Mouse (Mus musculus): ENCODE results near the gene Gm10197.

The Gm10197 gene

DNA sequence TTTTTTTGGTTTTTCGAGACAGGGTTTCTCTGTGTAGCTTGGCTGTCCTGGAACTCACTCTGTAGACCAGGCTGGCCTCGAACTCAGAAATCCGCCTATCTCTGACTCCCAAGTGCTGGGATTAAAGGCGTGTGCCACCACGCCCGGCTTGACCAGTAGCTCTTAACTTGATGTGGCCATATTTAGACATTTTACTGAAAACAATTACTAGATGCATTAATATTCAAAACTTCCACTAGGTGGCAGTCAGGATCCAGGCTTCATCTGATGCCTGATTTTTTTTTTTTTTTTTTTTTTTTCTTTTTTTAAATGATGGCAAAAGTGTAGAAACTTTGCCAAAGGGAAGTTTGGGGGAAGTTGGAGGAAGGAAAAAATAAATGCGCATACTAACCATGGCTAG lies 23.0 kb upstream of the Gm10197 start:
- DNase-seq (ENCODE audit: low spot score in 2 of 2): peak in 1 of 2 experiments; percentile 20

DNA sequence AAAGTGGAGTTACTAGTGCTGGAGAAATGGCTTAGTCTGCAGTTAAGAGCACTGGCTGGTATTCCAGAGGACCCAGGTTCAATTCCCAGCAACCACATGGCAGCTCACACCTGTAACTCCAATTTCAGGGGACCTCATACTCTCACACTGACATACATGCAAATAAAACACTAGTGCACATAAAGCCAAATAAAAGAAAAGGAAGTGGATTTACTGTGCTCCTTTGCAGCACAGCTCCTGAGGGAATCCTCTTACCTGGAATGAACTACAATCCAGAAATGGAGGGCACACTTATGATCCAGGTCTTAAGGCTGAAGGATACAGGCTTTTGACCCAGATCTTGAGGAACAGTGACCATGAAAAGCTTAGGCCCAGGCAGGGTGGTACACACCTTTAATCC lies 22.1 kb upstream of the Gm10197 start:
- DNase-seq (ENCODE audit: low spot score in 2 of 2): no peak

DNA sequence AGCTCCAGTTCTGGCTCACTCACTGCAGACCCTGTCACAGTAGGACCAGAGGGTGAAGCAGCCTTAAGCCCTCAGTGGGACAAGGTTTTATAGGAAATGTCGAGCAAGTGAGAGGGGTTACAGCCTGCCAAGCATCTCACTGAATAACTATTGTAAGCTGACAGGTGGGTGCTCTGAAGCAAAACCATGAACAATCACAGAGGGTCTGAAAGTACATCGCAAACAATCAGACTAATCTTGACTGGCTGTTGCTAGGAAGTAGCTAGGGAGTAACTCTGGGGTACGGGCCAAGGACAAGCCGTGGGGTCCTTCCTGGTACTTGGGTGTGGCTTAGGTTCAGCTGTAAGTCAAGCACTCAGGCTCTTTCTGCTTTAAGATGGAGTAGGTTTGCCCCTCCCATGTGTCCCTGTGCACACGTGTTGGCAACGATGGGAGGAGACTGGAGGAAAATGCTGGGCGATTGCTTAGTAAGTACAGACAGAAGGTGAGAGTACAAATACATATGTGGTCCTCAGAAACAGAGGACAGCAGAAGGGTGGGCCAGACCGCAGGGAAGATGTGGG lies 21.3 kb upstream of the Gm10197 start:
- no peak for DNase-seq (ENCODE audit: low spot score in 2 of 2)

DNA sequence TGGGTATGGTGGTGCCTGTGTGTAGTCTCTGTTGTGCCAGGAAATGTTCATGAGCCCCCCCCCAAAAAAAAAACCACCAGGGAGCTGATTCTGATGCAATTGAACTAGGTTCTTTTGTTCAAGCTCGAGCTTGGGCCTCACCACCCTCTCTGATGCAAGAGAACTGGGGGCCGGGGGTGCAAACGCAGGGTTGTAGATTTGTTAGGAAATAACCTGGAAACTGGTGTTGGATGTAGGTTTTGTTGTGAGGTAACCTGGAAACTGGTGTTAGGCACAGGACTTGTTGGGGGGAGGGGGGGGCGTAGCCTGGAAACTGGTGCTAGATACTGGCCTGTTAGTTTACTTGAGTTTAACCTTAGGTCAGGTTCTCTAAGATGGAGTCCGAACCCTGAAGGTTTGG lies 20.2 kb upstream of the Gm10197 start:
- DNase-seq (ENCODE audit: low spot score in 2 of 2): no peak

DNA sequence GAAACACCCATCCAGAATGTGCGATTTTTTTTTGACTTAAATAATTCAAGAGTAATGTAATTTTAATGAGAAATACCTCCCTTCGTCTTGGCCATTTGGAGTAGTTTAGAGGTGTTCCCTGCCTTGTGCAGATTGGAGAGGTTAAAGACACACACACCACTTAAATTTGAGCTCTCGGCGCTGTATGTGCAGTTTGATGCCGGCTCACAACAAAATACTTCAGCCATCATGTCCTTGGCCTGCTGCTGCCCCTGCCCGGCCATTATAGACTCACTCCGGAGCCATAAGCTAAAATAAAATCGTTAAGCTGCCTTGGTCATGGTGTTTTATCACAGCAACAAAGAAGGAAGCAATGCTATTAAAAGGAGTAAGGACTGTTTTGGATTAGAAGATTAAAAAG lies 19.8 kb upstream of the Gm10197 start:
- DNase-seq (ENCODE audit: low spot score in 2 of 2): no peak

DNA sequence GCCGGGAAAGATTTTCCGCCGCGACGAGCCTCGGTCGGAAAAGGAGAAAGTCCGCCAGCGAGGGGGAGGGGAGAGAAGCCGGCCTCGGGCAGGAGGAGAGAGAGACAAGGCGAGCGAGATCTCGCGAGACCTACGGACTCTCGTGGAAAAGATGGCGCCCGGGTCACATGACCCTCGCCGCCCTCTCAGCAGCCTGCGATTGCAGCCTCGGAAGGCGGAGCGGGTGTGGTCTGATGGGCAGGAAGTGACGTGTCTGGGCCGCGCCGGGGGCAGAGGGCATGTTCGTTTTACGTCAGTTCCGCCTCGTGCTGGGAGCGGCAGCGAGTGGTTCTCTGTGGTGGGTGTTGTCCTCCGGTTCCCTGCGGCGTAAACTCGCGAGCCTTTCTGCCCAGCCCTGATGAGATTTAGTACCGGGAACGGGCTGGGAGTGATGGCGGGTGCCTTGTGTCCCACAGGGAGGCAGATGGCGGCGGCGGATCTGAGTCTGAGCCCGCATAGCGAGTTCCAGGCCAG lies 19.0 kb upstream of the Gm10197 start, which contains the start of gene Smndc1:
Gene Smndc1 (minus strand): TSS at position 84 of the 513 bp plus-strand sequence.
- DNase-seq (ENCODE audit: low spot score in 2 of 2): peak; percentile 99

DNA sequence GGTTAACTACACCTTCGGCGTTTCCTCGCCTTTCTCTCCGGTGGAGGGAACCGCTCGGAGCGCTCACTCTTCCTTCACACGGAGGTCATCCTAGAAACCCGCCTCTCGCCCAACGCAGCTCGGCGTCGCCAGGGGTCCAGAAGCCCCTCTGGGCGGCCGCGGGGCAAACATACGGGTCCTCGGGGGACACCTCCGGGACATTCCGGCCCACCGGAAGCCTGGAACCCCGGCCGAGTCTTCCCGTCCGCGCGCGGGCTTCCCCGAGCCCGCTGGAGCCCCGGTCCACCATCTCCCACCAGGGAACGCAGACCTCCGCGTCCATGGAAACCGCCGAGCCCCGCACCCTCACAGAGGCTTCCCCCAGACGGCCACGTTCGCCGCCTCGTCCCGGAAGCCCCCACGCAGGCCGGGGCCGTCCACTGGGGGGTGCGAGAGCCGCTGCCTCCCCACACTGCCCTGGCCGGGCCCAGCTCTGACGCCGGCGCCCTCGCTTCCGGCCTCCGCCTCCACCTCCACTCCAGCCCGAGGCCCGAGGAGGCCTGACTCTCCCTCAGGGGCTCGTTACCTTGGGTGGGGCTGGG lies 18.4 kb upstream of the Gm10197 start:
- peak in 1 of 2 experiments; percentile 47 for DNase-seq (ENCODE audit: low spot score in 2 of 2)

DNA sequence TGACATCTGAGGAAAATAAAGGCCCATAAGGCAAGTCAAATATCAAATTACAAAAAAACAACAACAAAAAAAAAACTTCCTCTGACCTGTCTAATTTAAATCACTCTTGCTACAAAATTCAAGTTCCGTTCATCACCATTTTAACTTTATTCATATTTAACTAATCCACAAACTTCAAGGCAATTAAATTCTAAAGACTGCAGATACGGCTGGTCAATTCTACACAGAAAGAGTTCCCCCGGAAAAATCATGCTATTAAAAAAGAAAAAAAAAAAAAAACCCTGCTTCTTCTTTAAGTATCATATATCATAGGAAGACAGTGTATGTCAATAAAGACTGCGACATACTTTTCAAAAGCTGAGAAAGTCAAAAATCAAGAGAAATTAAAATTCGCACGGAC lies 17.9 kb upstream of the Gm10197 start:
- no peak for DNase-seq (ENCODE audit: low spot score in 2 of 2)

DNA sequence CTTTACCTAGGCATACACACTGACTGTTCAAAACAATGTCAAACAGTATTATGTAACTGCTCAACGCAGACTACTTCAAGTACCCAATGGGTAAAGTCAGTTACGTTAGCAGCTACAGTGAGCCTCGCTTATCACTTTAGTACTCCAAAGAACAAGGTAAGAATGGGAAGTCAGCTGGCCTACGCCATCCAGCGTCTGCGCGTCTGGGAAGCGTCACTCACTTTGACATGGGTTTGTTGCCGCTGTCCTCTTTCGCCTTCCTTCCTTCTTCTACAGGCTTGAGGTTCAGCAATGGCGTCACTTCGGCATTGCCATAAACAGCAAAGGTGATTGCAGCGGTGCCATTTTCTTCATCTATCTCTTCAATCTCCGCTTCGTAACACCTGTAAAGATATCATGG lies 11.8 kb upstream of the Gm10197 start:
- no peak for DNase-seq (ENCODE audit: low spot score in 2 of 2)

DNA sequence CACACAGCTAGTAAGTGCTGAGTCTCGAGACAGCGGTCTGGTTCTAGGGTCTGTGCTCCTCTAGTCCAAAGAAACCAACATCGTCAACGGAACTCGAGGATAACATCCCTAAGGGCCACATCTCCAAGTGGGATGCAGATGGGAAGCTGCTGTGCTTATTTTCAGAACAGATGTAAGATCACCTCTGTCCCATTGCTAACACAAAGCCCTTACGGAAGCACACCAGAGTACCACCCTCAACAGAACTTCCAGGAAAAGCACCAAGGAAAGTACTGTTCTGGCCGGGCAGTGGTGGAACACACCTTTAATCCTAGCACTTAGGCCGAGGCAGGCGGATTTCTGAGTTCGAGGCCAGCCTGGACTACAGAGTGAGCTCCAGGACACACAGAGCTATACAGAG lies 6.9 kb upstream of the Gm10197 start:
- no peak for DNase-seq (ENCODE audit: low spot score in 2 of 2)

DNA sequence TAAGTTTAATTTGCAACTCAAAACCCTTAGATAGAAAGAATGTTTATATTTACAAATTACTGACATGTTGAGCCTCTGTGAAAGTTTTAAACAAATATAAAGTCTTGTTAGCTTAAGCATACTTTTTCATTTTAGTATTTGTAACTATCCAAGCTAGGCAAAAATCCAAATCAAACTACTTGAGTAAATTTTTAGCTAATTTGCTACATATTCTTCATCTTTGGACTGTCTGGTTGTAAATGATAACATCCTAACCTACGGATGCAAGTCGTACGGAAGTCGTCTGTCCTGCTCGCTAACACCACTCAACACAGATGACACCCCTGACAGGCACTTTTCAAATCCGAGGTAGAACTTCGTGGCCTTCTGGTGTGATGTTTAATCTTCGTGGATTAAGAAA lies 6.1 kb upstream of the Gm10197 start:
- no peak for DNase-seq (ENCODE audit: low spot score in 2 of 2)

DNA sequence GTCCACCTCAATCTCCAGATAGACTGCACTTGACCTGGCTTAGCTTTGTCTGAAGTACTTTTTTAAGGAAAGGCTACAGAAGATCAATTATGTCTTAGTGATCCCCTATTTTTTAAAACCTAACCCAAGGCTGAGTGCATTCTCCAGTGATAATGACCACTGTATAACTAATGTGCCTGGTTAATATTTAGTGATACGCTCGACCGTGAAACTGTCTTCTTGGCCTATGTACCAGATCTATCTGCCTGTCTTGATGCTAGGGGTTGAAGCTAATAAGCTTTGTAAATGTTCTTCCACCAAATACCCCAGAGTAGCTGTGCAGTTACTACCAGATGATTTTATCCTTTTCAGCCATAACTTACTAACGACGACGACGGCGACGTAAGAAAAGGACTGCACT lies 4.2 kb upstream of the Gm10197 start:
- no peak for DNase-seq (ENCODE audit: low spot score in 2 of 2)

DNA sequence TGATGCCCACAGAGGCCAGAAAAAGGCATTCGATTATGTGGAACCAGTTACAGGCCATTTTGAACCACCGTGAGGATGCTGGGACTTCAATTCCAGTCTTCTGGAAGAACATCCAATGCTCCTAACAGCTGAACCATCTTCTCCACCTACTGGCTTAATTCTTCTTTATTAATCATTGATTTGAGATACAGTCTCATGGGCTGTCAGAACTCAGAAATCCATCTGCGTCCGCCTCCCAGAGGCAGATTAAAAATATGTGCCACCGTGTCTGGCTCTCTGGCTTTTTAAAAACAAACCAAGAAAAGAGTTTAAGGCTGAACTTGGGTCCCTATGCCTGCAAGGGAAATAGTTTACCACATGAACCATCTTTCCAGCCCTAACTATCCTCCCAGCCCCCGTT lies 3.7 kb upstream of the Gm10197 start:
- DNase-seq (ENCODE audit: low spot score in 2 of 2): no peak

DNA sequence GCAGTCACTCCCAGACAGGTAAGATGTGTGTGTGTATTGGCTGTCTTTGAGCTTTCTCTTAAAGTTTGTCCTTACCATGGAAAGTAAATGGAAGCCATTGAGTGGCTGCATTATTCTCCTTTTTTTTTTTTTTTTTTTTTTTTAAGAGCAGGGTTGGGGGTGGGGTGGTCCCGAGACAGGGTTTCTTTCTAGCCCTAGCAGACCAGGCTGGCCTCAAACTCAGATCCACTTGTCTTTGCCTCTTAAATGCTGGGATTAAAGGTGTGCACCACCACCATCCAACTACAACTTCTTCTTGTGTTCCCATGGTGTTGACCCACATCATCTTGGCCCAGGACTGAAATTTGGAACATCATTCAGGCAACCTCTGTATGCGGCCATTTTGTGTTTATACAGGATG lies 2.0 kb upstream of the Gm10197 start:
- DNase-seq (ENCODE audit: low spot score in 2 of 2): no peak

DNA sequence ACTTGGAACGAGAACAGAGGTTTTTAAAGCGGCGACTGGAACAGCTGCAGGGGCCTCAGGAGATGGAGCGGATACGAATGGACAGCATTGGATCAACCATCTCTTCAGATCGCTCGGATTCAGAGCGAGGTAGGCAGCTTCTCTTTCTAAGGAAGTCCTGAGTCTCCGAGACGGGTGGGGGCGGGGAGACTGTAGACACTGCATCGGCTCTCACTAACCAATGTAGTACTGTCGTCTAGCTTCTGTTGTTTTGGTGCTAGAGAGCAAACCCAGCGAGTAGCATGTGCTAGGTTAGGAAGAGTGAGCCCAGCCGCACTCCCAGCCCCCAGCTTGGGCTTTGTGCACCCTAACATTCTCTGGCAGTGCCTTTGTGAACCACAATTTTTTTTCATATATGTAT lies 1.3 kb downstream of the Gm10197 start:
- DNase-seq (ENCODE audit: low spot score in 2 of 2): no peak

DNA sequence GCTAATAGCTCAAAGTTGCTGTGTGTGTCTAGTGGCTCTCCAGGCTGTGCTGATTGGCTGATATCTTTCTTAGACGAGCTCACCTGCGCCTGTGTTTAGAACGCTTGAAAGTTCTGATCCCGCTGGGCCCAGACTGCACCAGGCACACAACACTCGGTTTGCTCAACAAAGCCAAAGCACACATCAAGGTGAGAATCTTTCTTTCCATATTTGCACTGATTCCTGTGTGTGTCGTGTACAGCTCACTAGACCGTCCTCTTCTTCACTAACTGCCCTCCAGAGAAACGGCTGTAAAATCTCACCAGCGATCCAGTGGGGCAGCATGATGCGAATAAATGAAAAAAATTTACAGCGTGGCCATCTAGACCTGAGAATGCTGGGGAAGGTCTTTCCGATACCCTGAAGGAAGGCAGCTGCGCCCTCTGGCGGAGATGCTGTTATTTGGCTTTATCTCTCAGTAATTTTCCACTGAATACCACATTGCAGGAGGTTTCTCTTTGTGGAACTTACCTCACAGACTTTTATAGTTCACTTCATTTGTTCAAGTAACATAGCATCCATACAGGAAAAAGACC lies 2.0 kb downstream of the Gm10197 start:
- DNase-seq (ENCODE audit: low spot score in 2 of 2): peak; percentile 90 to 93

DNA sequence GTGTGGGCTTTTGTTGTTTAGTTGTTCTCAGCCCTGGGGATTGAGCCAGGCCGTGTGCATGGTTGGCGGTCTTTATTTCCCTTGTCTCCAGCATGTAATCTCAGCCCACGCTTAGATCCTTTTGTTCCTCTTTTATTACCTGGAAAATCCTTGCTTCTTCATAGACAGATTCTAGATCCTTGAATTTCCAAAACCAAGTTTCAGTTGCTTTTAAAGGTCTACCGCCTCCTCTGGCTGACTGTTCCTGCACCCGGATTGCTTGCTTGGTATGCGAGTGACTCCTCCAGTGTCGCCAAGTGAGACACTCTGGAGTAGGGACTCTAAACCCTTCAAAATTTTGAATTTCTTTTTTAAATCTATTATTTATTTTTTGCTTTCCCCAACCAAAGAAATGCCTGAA lies 4.7 kb downstream of the Gm10197 start:
- no peak for DNase-seq (ENCODE audit: low spot score in 2 of 2)

DNA sequence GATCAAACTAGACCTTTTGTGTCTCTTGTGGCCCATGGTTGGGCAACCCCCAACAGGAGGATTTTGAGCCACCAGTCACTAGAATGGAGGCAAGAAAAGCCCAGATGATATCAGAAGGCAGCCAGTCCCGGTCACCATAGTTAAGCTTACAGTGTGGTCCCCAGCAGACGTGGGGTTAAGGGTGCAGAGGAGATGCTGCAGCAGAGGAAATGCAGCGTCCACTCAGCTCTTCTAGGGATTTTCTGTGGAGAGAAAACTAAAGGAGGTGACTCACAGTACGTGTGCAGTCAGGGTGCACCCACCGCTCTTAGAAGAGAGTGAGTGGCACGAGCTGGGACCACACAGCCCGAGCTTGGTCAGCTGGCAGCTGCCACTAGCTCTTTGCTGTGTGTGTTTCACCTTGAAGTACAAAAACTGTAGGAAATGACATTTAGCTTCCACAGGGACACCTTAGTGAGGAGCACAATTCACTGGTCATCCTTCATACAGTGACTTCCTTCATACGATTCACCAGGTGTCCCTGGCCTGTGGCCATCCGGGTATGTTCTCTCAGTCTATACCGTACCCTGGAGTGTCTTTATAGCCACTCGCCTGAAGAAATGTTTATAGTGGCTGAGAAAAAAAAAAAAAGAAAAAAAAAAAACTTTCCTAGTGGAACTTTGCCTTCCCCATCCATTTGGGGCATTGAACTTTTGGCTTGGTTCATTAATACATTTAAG lies 5.3 kb downstream of the Gm10197 start:
- DNase-seq (ENCODE audit: low spot score in 2 of 2): no peak

DNA sequence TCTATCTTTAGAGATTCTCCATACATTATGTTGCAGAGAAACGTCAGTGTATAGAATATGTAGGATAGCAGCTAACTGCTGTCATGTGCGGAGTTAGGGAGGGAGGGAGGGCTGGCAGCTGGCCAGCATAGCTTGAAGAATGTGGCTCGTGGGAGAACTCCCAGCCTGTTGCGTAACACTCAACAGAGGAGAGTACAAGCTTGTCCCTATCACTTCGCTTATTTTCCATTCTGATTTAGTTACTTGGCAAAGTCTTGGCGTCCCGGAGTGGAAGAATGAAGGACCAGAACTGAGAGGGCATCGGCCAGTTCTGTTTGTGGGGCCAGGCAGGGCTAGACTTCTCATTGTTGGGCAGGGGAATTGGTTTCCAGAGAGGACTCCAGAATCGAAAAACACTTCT lies 6.6 kb downstream of the Gm10197 start:
- peak; percentile 66 to 69 for DNase-seq (ENCODE audit: low spot score in 2 of 2)

DNA sequence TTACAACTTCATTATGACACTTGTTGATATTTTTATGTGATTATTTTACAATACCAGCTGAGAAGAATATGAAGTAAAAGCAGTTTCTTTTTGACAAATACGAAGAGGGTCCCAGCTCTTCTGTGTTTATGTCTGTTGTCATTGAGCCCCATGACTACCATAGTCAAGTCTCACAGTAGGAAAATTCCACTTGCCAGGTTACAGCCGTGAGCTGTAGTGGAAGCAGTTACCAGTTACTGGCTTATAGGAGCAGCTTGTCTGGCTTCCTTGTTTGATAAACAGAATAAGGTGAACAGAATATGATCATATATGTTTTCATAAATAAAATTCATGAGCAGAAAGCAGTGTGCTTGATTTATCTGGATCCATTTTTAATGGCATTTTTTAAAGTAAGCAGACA lies 7.0 kb downstream of the Gm10197 start:
- DNase-seq (ENCODE audit: low spot score in 2 of 2): no peak

DNA sequence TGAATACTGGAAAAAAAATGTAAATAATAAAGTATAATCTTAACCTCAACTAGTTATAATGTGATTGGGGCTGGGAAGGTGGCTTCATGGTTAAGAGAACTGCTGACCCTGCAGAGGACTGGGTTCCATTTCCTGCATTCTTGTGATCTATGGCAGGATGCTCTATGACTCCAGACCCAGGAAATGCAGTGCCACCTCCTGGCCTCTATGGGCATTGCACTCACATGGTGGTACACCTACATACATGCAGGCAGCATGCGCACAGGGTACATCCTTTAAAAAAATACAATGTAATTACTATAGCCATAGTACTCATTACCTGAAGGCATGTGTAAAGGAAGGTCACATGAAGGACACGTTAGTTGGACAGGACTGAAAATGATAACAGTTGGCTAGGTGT lies 8.6 kb downstream of the Gm10197 start:
- no peak for DNase-seq (ENCODE audit: low spot score in 2 of 2)

DNA sequence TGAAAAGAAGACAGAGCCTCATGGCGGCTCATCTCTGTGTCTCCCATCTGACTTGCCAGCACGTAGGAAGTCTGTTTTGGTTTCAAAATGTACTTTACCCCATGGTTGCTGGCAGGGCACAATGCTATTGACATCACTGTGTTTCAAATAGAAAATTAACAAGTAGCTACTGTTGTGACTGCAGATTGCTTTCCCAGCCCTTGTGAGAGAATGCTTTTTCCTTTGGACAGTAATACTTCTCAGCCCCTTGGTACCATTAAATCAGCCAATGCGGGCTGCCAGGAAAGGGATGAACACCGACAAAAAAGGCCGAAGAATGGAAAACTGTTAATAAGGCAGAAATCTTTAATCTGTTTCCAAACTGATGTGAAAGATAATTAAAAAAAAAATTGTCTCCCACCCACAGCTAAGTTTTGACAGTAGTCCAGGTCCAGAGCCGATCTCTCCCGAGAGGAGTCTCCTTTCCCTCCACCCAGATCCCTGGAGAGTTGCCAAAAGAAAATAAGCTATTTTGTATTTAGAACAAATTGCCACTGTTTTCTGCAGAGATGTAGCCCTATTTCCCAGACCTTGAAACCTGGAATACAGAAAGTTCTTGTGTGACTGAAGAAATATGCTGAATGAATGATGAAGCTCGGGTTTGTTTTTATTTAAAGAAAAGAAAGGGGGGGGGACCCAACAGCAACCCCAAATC lies 11.2 kb downstream of the Gm10197 start:
- DNase-seq (ENCODE audit: low spot score in 2 of 2): peak in 1 of 2 experiments; percentile 59

Measured in right cerebral cortex, adult 2 months (tissue).